Mouse (Mus musculus): ENCODE results near the gene Hagh.

Hagh gene

GRCm38 (mm10) chr17:24850065-24850772, 10.3 kb downstream of the Hagh start, which contains the start of gene Fahd1:
Gene Fahd1, minus strand, starts transcription at chr17:24850364.
- DNase-seq (ENCODE audit: low read depth in 1 of 2, low spot score in 2 of 2) = peak; percentile 86 to 88

GRCm38 (mm10) chr17:24850773-24851127, 10.8 kb downstream of the Hagh start:
- no peak for DNase-seq (ENCODE audit: low read depth in 1 of 2, low spot score in 2 of 2)

- peak in 1 of 2 experiments; percentile 18 for DNase-seq (ENCODE audit: low read depth in 1 of 2, low spot score in 2 of 2)
These were observed 11.6 kb downstream of the Hagh start for GRCm38 (mm10) chr17:24851381-24852125.

GRCm38 (mm10) chr17:24855838-24856464, 16.0 kb downstream of the Hagh start:
- DNase-seq (ENCODE audit: low read depth in 1 of 2, low spot score in 2 of 2) = no peak

- no peak for DNase-seq (ENCODE audit: low read depth in 1 of 2, low spot score in 2 of 2)
These were observed 16.6 kb downstream of the Hagh start for GRCm38 (mm10) chr17:24856589-24856988.

- DNase-seq (ENCODE audit: low read depth in 1 of 2, low spot score in 2 of 2) = no peak
These were observed 18.0 kb downstream of the Hagh start for GRCm38 (mm10) chr17:24857831-24858470.

- no peak for DNase-seq (ENCODE audit: low read depth in 1 of 2, low spot score in 2 of 2)
These were observed 19.0 kb downstream of the Hagh start for GRCm38 (mm10) chr17:24858967-24859366.

GRCm38 (mm10) chr17:24860076-24860475, 20.1 kb downstream of the Hagh start:
- DNase-seq (ENCODE audit: low read depth in 1 of 2, low spot score in 2 of 2) = no peak

GRCm38 (mm10) chr17:24861785-24862184, 21.8 kb downstream of the Hagh start:
- no peak for DNase-seq (ENCODE audit: low read depth in 1 of 2, low spot score in 2 of 2)

GRCm38 (mm10) chr17:24865776-24866175, 25.8 kb downstream of the Hagh start, which contains the start of gene Igfals:
Gene Igfals, plus strand, starts transcription at chr17:24865997.
- no peak for DNase-seq (ENCODE audit: low read depth in 1 of 2, low spot score in 2 of 2)

- DNase-seq (ENCODE audit: low read depth in 1 of 2, low spot score in 2 of 2) = no peak
These were observed 28.0 kb downstream of the Hagh start for GRCm38 (mm10) chr17:24867914-24868313.

- no peak for DNase-seq (ENCODE audit: low read depth in 1 of 2, low spot score in 2 of 2)
These were observed 33.9 kb downstream of the Hagh start for GRCm38 (mm10) chr17:24873695-24874404.

- DNase-seq (ENCODE audit: low read depth in 1 of 2, low spot score in 2 of 2) = no peak
These were observed 34.4 kb downstream of the Hagh start for GRCm38 (mm10) chr17:24874405-24874745.

- DNase-seq (ENCODE audit: low read depth in 1 of 2, low spot score in 2 of 2) = no peak
These were observed 35.0 kb downstream of the Hagh start for GRCm38 (mm10) chr17:24874989-24875388.

- DNase-seq (ENCODE audit: low read depth in 1 of 2, low spot score in 2 of 2) = no peak
These were observed 37.6 kb downstream of the Hagh start for GRCm38 (mm10) chr17:24877336-24878116.

- DNase-seq (ENCODE audit: low read depth in 1 of 2, low spot score in 2 of 2) = no peak
These were observed 38.1 kb downstream of the Hagh start for GRCm38 (mm10) chr17:24878117-24878397.

- no peak for DNase-seq (ENCODE audit: low read depth in 1 of 2, low spot score in 2 of 2)
These were observed 38.6 kb downstream of the Hagh start for GRCm38 (mm10) chr17:24878531-24878930.

GRCm38 (mm10) chr17:24881738-24882440, 41.9 kb downstream of the Hagh start:
- DNase-seq (ENCODE audit: low read depth in 1 of 2, low spot score in 2 of 2) = no peak

GRCm38 (mm10) chr17:24884391-24884790, 44.4 kb downstream of the Hagh start:
- no peak for DNase-seq (ENCODE audit: low read depth in 1 of 2, low spot score in 2 of 2)

All from monocyte, adult 2 months (primary cell).